Mouse (Mus musculus) forebrain, embryonic 14.5 days (tissue): ENCODE data around the gene Itfg2. TPM values are rescaled to one million over a fixed set of nuclear protein-coding genes. Genes with fewer than 3 reads are reported as not detected.
"Not testable (repeated sequence)": the region's sequence is repeated elsewhere in the genome, so short reads cannot be mapped to it uniquely, and the experiment has no call there.

ENCODE experiments used
- ATAC-seq: fragments of 200-750 bp; cut with Nextera tagmentation; 2 replicates; pipeline ENCODE4 v1.8.0; 2017; ENCODE audit warnings: mild to moderate bottlenecking, moderate library complexity
- DNase-seq: peaks from one replicate; pipeline ENCODE4 v3.0.0-alpha.2; 2015; ENCODE audit warnings: low spot score
- H3K27ac ChIP-seq: fragments of 300-500 bp; sonication (generic); 2 replicates; pipeline ENCODE4 v1.5.1; 2014; ENCODE audit warnings: low read depth, mild to moderate bottlenecking, control low read depth, low read length, moderate library complexity
- H3K27me3 ChIP-seq: fragments of 300-500 bp; sonication (generic); replicated peaks from 2 replicates; pipeline ENCODE4 v1.6.1; 2014; ENCODE audit warnings: low read length, control low read depth, mixed read lengths; ENCODE audit not compliant: control insufficient read depth, insufficient read depth
- H3K36me3 ChIP-seq: fragments of 300-500 bp; sonication (generic); 2 replicates; pipeline ENCODE4 v1.6.1; 2014; ENCODE audit warnings: low read length, control low read depth; ENCODE audit not compliant: control insufficient read depth, insufficient read depth
- H3K4me1 ChIP-seq: fragments of 300-500 bp; sonication (generic); 2 replicates; pipeline ENCODE4 v1.6.1; 2014; ENCODE audit warnings: antibody characterized with exemption, low read length, control low read depth; ENCODE audit not compliant: control insufficient read depth, insufficient read depth
- H3K4me2 ChIP-seq: fragments of 300-500 bp; sonication (generic); 2 replicates; pipeline ENCODE4 v1.6.1; 2014; ENCODE audit warnings: mild to moderate bottlenecking, control low read depth, low read length
- H3K4me3 ChIP-seq: fragments of 300-500 bp; sonication (generic); 2 replicates; pipeline ENCODE4 v1.5.1; 2014; ENCODE audit warnings: low read depth, low read length, control low read depth
- H3K9ac ChIP-seq: fragments of 300-500 bp; sonication (generic); 2 replicates; pipeline ENCODE4 v1.6.1; 2014; ENCODE audit warnings: mild to moderate bottlenecking, low read length, control low read depth, moderate library complexity
- H3K9me3 ChIP-seq: fragments of 300-500 bp; sonication (generic); replicated peaks from 2 replicates; pipeline ENCODE4 v1.6.1; 2016; ENCODE audit warnings: low read length, control low read depth, mixed read lengths; ENCODE audit not compliant: control insufficient read depth
- WGBS: fragments of 180-500 bp; shearing (Covaris S2); extraction: QIAGEN DNeasy Blood & Tissue Kit; methylation state at CpG from one replicate; pipeline ENCODE4 v1.1.7; 2014; 5-methylcytosine and 5-hydroxymethylcytosine counted together
- polyA plus RNA-seq: library from polyadenylated mRNA; unstranded; fragments of >200 nt; fragmentation: Nextera tagmentation; extraction: Ambion mirVana; gene quantifications from 2 replicates; pipeline ENCODE4 v1.2.1, GENCODE M21; 2014

Itfg2 gene
- polyA plus RNA-seq, 1 experiment from 2014 or later = 28.0 TPM

DNA sequence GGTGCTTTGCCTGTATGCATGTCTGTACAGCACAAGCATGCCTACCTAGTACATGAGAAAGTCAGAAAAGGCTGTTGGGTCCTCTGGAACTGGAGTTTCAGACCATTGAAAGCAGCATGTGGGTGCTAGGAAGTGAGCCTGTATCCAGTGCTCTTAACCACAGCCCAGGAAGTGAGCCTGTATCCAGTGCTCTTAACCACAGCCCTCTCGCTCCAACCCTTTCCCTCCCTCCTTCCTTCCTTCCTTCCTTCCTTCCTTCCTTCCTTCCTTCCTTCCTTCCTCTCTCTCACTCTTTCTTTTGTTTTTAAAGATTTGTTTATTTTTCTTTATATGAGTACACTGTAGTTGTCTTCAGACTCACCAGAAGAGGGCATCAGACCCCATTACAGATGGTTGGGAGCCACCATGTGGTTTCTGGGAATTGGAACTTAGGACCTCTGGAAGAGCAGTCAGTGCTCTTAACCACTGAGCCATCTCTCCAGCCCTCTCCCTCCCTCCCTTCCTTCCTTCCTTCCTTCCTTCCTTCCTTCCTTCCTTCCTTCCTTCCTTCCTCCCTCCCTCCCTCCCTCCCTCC lies 44.0 kb downstream of the Itfg2 start:
- H3K4me2 ChIP-seq, ATAC-seq, H3K9me3 ChIP-seq, H3K4me3 ChIP-seq, H3K4me1 ChIP-seq, DNase-seq, H3K27ac ChIP-seq, H3K9ac ChIP-seq, H3K27me3 ChIP-seq, H3K36me3 ChIP-seq: not testable (repeated sequence)
- 93% methylated on average over 1 of the region's 1 CpGs for WGBS

- no peaks in the 10 kb centered on the region for H3K9me3 ChIP-seq
- H3K4me1 ChIP-seq = no peaks in the 10 kb centered on the region
- H3K4me2 ChIP-seq = no peak overlapping the region
- H3K4me3 ChIP-seq = no peak overlapping the region
- no peak overlapping the region for H3K27ac ChIP-seq
- no peaks in the 10 kb centered on the region for H3K27me3 ChIP-seq
- WGBS = 85% methylated on average over 16 of the region's 16 CpGs
- H3K9ac ChIP-seq = no peak overlapping the region
- ATAC-seq (no peak), DNase-seq (no peak)
- peaks cover 6% of the 10 kb centered on the region; the same call in 1 of the 2 replicates for H3K36me3 ChIP-seq
These were observed 45.1 kb downstream of the Itfg2 start for GRCm38 (mm10) chr6:128379636-128380035.

GRCm38 (mm10) chr6:128376371-128377085 lies 48.2 kb downstream of the Itfg2 start:
- Histone ChIP-seq H3K27me3 (no peaks in the 10 kb centered on the region), H3K4me2 (no peak overlapping the region)

DNA sequence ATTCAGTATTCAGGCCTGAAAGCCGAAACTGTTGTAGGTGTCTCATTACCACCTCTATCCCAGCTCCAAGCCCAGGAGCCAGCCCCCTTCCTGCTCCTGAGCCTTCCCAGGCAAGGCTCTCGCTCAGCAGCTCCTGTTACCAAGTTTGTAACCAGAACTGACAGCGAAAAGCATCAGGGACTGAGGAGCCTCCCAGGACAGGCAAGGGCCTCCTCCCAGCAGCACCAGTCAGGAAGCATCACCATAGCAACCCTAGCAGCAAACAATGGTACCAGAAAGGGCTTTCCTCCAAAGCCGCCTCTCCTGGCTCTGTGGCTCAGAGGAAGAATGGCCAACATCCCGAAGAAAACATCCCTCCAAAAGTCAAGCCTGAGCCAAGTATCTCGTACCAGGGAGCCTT lies 49.5 kb downstream of the Itfg2 start, which contains the start of the genes Tex52 and Gm44596:
Gene Tex52, plus strand, starts transcription at position 265 of the 400 bp plus-strand sequence.
Gene Gm44596, plus strand, starts transcription at position 312 of the 400 bp plus-strand sequence.
- H3K27ac ChIP-seq = no peak within 1 kb of the TSS
- H3K4me2 ChIP-seq = no peak within 1 kb of the TSS

More at GRCm38 (mm10) chr6:128376371-128377085, 48.2 kb downstream of the Itfg2 start:
- Histone ChIP-seq H3K9me3 (no peaks in the 10 kb centered on the region), H3K4me3 (no peak overlapping the region), H3K36me3 (peaks cover 33% of the 10 kb centered on the region), H3K27ac (no peak overlapping the region), H3K4me1 (no peaks in the 10 kb centered on the region), H3K9ac (no peak overlapping the region)
- ATAC-seq (no peak), DNase-seq (no peak)
- 93% methylated on average over 17 of the region's 17 CpGs for WGBS

DNA sequence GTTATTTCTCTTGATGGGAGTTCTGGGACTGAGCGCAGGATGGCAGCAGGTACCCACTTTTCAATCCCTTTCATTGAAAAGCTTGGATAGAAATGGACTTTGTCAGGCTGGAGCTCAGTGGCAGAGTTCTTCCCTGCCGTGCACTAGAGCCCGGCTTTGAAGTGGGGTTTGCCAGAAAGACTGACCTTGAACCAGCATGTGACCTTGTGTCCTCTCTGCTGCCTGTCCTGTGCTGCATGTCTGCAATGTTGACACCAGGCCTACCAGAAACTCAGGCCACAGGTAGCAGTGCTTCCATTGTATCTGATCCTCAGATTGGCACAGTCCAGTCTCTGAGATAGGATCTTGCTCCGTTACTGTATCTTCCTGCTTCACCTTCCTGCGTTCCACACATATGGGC lies 54.7 kb downstream of the Itfg2 start:
- no peaks in the 10 kb centered on the region for H3K4me1 ChIP-seq
- H3K36me3 ChIP-seq = peaks cover 85% of the 10 kb centered on the region
- H3K9ac ChIP-seq = no peak overlapping the region
- H3K9me3 ChIP-seq = no peaks in the 10 kb centered on the region
- H3K4me3 ChIP-seq = no peak overlapping the region
- ATAC-seq = no peak
- WGBS = 90% methylated on average over 5 of the region's 5 CpGs
- no peak for DNase-seq
- H3K4me2 ChIP-seq = no peak overlapping the region
- H3K27ac ChIP-seq = no peak overlapping the region
- H3K27me3 ChIP-seq = no peaks in the 10 kb centered on the region

More for the DNA sequence above, 49.5 kb downstream of the Itfg2 start, which contains the start of the genes Tex52 and Gm44596:
- no peak within 1 kb of the TSS for H3K4me3 ChIP-seq
- peak; percentile 70; the same call in 1 of the 2 replicates for ATAC-seq
- H3K36me3 ChIP-seq = peaks cover 47% of the 10 kb centered on the region
- no peaks in the 10 kb centered on the region for H3K4me1 ChIP-seq
- 0 out of 2 replicates have a peak within 1 kb of the TSS, but pooled peaks have one; percentile 7 for H3K9ac ChIP-seq
- no peaks in the 10 kb centered on the region for H3K9me3 ChIP-seq
- H3K27me3 ChIP-seq = no peaks in the 10 kb centered on the region
- peak; percentile 60 for DNase-seq
- 3% methylated on average over 6 of the region's 6 CpGs for WGBS

DNA sequence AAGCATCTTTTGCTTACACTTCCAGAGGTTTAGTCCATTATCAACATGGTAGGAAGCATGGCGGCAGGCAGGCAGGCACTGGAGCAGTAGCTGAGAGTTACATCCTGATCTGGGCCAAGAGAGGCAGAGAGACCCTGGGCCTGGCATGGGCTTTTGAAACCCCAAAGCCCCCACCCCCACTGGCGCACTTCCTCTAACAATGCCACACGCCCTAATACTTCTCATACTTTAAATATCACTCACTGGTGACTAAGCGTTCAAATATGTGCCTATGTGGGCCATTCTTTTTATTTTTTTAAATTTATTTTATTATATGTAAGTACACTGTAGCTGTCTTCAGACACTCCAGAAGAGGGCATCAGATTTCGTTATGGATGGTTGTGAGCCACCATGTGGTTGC lies 58.3 kb downstream of the Itfg2 start:
- WGBS = 92% methylated on average over 5 of the region's 5 CpGs
- peaks cover 2% of the 10 kb centered on the region for H3K4me1 ChIP-seq
- no peak for DNase-seq
- H3K4me2 ChIP-seq = no peak overlapping the region
- no peaks in the 10 kb centered on the region for H3K27me3 ChIP-seq
- no peak overlapping the region for H3K4me3 ChIP-seq
- H3K36me3 ChIP-seq = peaks cover 57% of the 10 kb centered on the region
- no peak for ATAC-seq
- H3K27ac ChIP-seq = no peak overlapping the region
- no peaks in the 10 kb centered on the region for H3K9me3 ChIP-seq
- no peak overlapping the region for H3K9ac ChIP-seq

GRCm38 (mm10) chr6:128364721-128365120 lies 60.0 kb downstream of the Itfg2 start:
- H3K9me3 ChIP-seq = no peaks in the 10 kb centered on the region
- H3K4me2 ChIP-seq = no peak overlapping the region
- H3K4me1 ChIP-seq = peaks cover 12% of the 10 kb centered on the region
- H3K27ac ChIP-seq = no peak overlapping the region
- H3K9ac ChIP-seq = no peak overlapping the region
- no peak for DNase-seq
- no peaks in the 10 kb centered on the region for H3K27me3 ChIP-seq
- H3K36me3 ChIP-seq = peaks cover 41% of the 10 kb centered on the region
- no peak overlapping the region for H3K4me3 ChIP-seq
- no peak for ATAC-seq
- WGBS = 83% methylated on average over 6 of the region's 6 CpGs

GRCm38 (mm10) chr6:128363007-128363825 lies 61.5 kb downstream of the Itfg2 start:
- Histone ChIP-seq H3K36me3 (peaks cover 33% of the 10 kb centered on the region), H3K9me3 (no peaks in the 10 kb centered on the region), H3K4me1 (peaks cover 12% of the 10 kb centered on the region), H3K27ac (peak overlapping the region; percentile 91), H3K9ac (peak overlapping the region; percentile 93), H3K4me3 (peak overlapping the region; percentile 88), H3K4me2 (peak overlapping the region; percentile 90), H3K27me3 (no peaks in the 10 kb centered on the region)
- ATAC-seq (no peak), DNase-seq (peak; percentile 62)
- under 1% methylated on average over 45 of the region's 46 CpGs for WGBS
